Mouse (Mus musculus): Measurements from ENCODE around the gene Sim2. TPM values are rescaled to one million over a fixed set of nuclear protein-coding genes. Genes with fewer than 3 reads are reported as not detected.

Sim2 gene
- total and polyA plus RNA-seq, 2 experiments from 2014 or later: 0.27 to 0.29 TPM

DNA sequence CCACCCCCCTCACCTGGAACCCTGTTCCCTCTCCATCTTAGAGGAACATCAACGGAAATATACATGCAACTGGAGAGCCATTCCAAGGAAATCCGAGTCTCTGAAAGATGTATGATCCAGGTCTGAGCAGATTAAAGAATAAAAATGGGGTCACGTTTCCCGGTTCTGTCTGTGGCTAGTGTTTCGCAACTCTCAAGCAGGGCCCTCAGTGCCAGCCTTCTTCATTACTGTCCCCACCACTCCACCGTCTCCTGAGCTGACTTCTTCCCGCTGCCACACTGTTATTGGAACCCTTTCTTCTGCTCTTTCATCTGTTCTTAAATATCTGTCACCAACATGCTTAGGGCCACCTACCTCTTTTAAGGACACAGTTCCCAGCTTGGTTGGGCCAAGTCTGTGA is 28.4 kb downstream of the Sim2 start:
- H3K4me3 ChIP-seq (ENCODE audit: low read depth, low read length): no peak overlapping the region
- H3K4me1 ChIP-seq (ENCODE audit: insufficient read depth): no peaks in the 10 kb centered on the region
- 84% methylated on average over 7 of the region's 7 CpGs for WGBS
- H3K9me3 ChIP-seq (ENCODE audit: low read length): no peaks in the 10 kb centered on the region
- TF ChIP-seq CTCF (IDR thresholded peaks at IDR 0.05; ENCODE audit: low read depth): no peak
- no peak overlapping the region for H3K27ac ChIP-seq (ENCODE audit: low read depth, low read length)
- H3K9ac ChIP-seq: no peak overlapping the region
- H3K36me3 ChIP-seq (ENCODE audit: insufficient read depth): no peaks in the 10 kb centered on the region
- H3K4me2 ChIP-seq (ENCODE audit: low read depth): no peak overlapping the region
- DNase-seq (no peak), ATAC-seq (no peak)
- H3K27me3 ChIP-seq (ENCODE audit: insufficient read depth, low read length): no peaks in the 10 kb centered on the region

- DNase-seq (no peak), ATAC-seq (no peak)
- Histone ChIP-seq H3K9me3 (ENCODE audit: low read length) (no peaks in the 10 kb centered on the region), H3K27ac (ENCODE audit: low read depth, low read length) (no peak overlapping the region), H3K4me3 (ENCODE audit: low read depth, low read length) (no peak overlapping the region), H3K27me3 (ENCODE audit: insufficient read depth, low read length) (no peaks in the 10 kb centered on the region; the same call in 1 of the 2 replicates), H3K4me1 (ENCODE audit: insufficient read depth) (no peaks in the 10 kb centered on the region), H3K4me2 (ENCODE audit: low read depth) (no peak overlapping the region), H3K9ac (no peak overlapping the region), H3K36me3 (ENCODE audit: insufficient read depth) (no peaks in the 10 kb centered on the region)
- 79% methylated on average over 9 of the region's 9 CpGs for WGBS
- TF ChIP-seq CTCF (IDR thresholded peaks at IDR 0.05; ENCODE audit: low read depth): no peak
Measured at GRCm38 (mm10) chr16:94114693-94115092, 30.0 kb downstream of the Sim2 start.

DNA sequence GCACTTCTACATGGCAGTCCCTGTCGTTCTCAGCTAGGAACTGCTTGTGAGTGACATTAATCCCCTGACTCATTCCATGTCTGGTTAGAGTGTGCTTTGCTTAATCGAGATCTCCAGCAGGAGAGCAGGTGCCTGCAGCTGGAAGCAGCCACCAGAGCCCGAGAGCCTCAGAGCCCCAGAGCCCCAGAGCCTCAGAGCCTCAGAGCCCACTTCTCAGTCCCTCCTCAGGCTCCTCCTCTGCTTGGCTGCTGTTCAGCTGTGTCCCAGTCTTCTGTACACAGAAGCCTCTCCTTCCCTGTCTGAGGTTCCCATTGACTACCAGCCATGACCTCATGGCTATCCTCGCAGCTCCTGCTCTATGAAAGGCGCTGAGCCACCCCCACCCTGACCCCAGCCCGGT is 32.6 kb downstream of the Sim2 start:
- WGBS: 42% methylated on average over 6 of the region's 6 CpGs
- H3K4me1 ChIP-seq (ENCODE audit: insufficient read depth): no peaks in the 10 kb centered on the region
- ATAC-seq (peak; percentile 16; the same call in 1 of the 2 replicates), DNase-seq (no peak)
- H3K9me3 ChIP-seq (ENCODE audit: low read length): no peaks in the 10 kb centered on the region
- no peak for TF ChIP-seq CTCF (IDR thresholded peaks at IDR 0.05; ENCODE audit: low read depth)
- H3K9ac ChIP-seq: no peak overlapping the region
- no peak overlapping the region for H3K4me3 ChIP-seq (ENCODE audit: low read depth, low read length)
- no peaks in the 10 kb centered on the region for H3K36me3 ChIP-seq (ENCODE audit: insufficient read depth)
- no peak overlapping the region for H3K4me2 ChIP-seq (ENCODE audit: low read depth)
- no peak overlapping the region for H3K27ac ChIP-seq (ENCODE audit: low read depth, low read length)
- H3K27me3 ChIP-seq (ENCODE audit: insufficient read depth, low read length): no peaks in the 10 kb centered on the region; the same call in 1 of the 2 replicates

DNA sequence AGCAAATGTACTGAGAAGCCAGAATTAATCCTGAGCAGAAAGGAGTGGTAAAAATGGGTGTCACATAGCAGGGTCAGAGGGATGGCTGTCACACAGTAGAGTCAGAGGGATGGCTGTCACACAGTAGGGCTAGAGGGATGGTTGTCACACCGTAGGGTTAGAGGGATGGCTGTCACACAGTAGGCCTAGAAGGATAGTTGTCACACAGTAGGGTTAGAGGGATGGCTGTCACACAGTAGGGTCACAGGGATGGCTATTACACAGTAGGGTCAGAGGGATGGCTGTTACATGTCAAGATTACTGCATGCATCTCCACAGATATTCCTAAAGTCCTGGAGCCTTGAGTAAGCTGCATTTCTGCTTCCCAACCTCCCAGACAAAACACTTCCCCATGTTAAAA is 33.7 kb downstream of the Sim2 start:
- Histone ChIP-seq H3K9me3 (ENCODE audit: low read length) (no peaks in the 10 kb centered on the region), H3K4me1 (ENCODE audit: insufficient read depth) (no peaks in the 10 kb centered on the region), H3K9ac (no peak overlapping the region), H3K27me3 (ENCODE audit: insufficient read depth, low read length) (no peaks in the 10 kb centered on the region; the same call in 1 of the 2 replicates), H3K36me3 (ENCODE audit: insufficient read depth) (no peaks in the 10 kb centered on the region), H3K4me3 (ENCODE audit: low read depth, low read length) (no peak overlapping the region), H3K4me2 (ENCODE audit: low read depth) (no peak overlapping the region), H3K27ac (ENCODE audit: low read depth, low read length) (no peak overlapping the region)
- ATAC-seq (no peak), DNase-seq (no peak)
- TF ChIP-seq CTCF (IDR thresholded peaks at IDR 0.05; ENCODE audit: low read depth): no peak
- WGBS: 100% methylated on average over 1 of the region's 1 CpGs

DNA sequence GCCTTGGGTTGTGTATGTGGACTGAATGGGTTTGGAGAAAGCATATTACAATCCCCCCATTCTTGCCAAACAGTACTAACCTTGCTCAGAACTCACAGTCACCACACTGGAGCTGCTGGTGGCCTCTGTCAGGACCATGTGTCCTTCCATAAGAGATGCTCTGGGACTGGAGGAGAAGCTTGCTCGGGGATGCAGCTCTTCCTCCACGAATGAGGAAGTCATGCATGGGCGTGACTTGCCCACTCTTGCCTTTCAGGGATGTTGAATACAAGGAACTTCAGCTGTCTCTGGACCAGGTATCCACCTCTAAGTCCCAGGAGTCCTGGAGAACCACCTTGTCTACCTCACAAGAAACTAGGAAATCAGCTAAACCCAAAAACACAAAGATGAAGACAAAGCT is 37.6 kb downstream of the Sim2 start:
- no peak for TF ChIP-seq CTCF (IDR thresholded peaks at IDR 0.05; ENCODE audit: low read depth)
- no peak overlapping the region for H3K4me2 ChIP-seq (ENCODE audit: low read depth)
- WGBS: 86% methylated on average over 3 of the region's 3 CpGs
- H3K27me3 ChIP-seq (ENCODE audit: insufficient read depth, low read length): peaks cover 12% of the 10 kb centered on the region; the same call in 1 of the 2 replicates
- no peaks in the 10 kb centered on the region for H3K9me3 ChIP-seq (ENCODE audit: low read length)
- no peak overlapping the region for H3K4me3 ChIP-seq (ENCODE audit: low read depth, low read length)
- no peak overlapping the region for H3K27ac ChIP-seq (ENCODE audit: low read depth, low read length)
- no peaks in the 10 kb centered on the region for H3K36me3 ChIP-seq (ENCODE audit: insufficient read depth)
- H3K9ac ChIP-seq: no peak overlapping the region
- ATAC-seq (no peak), DNase-seq (no peak)
- peaks cover 12% of the 10 kb centered on the region; the same call in 1 of the 2 replicates for H3K4me1 ChIP-seq (ENCODE audit: insufficient read depth)

- no peak overlapping the region for H3K4me3 ChIP-seq (ENCODE audit: low read depth, low read length)
- H3K27ac ChIP-seq (ENCODE audit: low read depth, low read length): no peak overlapping the region
- peaks cover 12% of the 10 kb centered on the region; the same call in 1 of the 2 replicates for H3K4me1 ChIP-seq (ENCODE audit: insufficient read depth)
- TF ChIP-seq CTCF (IDR thresholded peaks at IDR 0.05; ENCODE audit: low read depth): no peak
- no peaks in the 10 kb centered on the region for H3K36me3 ChIP-seq (ENCODE audit: insufficient read depth)
- peak; percentile 70 for DNase-seq
- peaks cover 12% of the 10 kb centered on the region for H3K27me3 ChIP-seq (ENCODE audit: insufficient read depth, low read length)
- H3K4me2 ChIP-seq (ENCODE audit: low read depth): no peak overlapping the region
- WGBS: 31% methylated on average over 11 of the region's 11 CpGs
- H3K9me3 ChIP-seq (ENCODE audit: low read length): no peaks in the 10 kb centered on the region
- no peak overlapping the region for H3K9ac ChIP-seq
- no peak for ATAC-seq
Measured at GRCm38 (mm10) chr16:94123247-94123646, 38.5 kb downstream of the Sim2 start.

- peaks cover 12% of the 10 kb centered on the region for H3K27me3 ChIP-seq (ENCODE audit: insufficient read depth, low read length)
- no peaks in the 10 kb centered on the region for H3K36me3 ChIP-seq (ENCODE audit: insufficient read depth)
- ATAC-seq (peak; percentile 81), DNase-seq (peak; percentile 62)
- TF ChIP-seq CTCF (IDR thresholded peaks at IDR 0.05; ENCODE audit: low read depth): no peak; the same call in 1 of the 2 replicates
- peak overlapping the region; percentile 50 for H3K4me3 ChIP-seq (ENCODE audit: low read depth, low read length)
- WGBS: under 1% methylated on average over 74 of the region's 83 CpGs
- H3K9me3 ChIP-seq (ENCODE audit: low read length): no peaks in the 10 kb centered on the region
- H3K4me2 ChIP-seq (ENCODE audit: low read depth): peak overlapping the region; percentile 95
- peak overlapping the region; percentile 48 for H3K9ac ChIP-seq
- peaks cover 12% of the 10 kb centered on the region; the same call in 1 of the 2 replicates for H3K4me1 ChIP-seq (ENCODE audit: insufficient read depth)
- no peak overlapping the region for H3K27ac ChIP-seq (ENCODE audit: low read depth, low read length)
Measured at GRCm38 (mm10) chr16:94125172-94125981, 40.6 kb downstream of the Sim2 start.
